In the genomic region with DNA sequence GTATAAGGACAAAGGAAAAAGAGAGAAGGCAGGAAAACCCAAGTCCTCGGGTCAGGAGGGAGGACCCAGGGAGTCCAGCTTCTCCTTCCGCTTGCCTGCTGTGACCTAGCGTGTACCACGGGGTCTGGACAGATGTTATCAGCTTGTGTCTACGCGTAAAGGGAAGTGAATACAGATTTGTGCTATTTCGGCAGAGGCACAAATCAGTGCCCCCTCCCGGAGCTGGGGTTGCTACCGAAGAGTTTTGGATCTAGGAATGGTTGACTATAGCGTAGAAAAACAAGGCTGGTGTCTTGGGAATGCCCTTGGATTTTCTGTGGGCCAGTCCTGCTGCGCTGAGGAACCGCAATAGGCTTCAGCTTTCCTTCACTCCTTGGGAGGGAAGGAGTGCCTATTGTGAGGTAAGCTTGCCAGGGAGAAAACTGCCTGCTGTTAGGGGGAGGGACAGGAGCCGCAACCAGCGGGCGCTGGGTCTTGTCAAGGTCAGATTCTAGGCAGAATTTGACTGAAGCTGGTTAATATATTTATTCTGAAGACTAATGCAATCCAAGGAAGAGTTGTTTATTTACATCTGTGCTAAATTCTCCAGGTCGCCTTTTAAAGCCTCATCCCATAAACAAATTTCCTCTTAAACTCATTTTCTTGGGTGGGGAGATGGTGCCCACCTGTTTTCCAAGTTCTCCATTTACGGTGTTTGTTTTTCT, we compare ENCODE assay signal across 8 mouse cellular contexts. TPM values are rescaled to one million over a fixed set of nuclear protein-coding genes. Genes with fewer than 3 reads are reported as not detected.
DNase-seq lines count a peak whose midpoint lies in the region; ATAC-seq and TF ChIP-seq lines count a peak whose summit lies in the region.

No protein-coding gene starts in this region.

- 5% methylated on average over 17 of the region's 17 CpGs for WGBS in hindbrain, embryonic 14.5 days

- H3K27ac ChIP-seq in gastrocnemius, adult 2 months, result peak overlapping the region; percentile 80
- H3K27ac ChIP-seq in hindbrain, embryonic 14.5 days, result peak overlapping the region; percentile 75

- H3K4me1 ChIP-seq in hindbrain, embryonic 14.5 days (replicated peaks; ENCODE audit: control insufficient read depth, insufficient read depth, low read length), result peaks cover 5% of the 10 kb centered on the region; the same call in 1 of the 2 replicates
- peaks cover 5% of the 10 kb centered on the region for H3K4me1 ChIP-seq in megakaryocyte, embryonic 14.5 days

- H3K4me3 ChIP-seq in gastrocnemius, adult 2 months, result peak overlapping the region; percentile 70
- peak overlapping the region; percentile 37 for H3K4me3 ChIP-seq in hindbrain, embryonic 14.5 days (replicated peaks; ENCODE audit: low read length)
- H3K4me3 ChIP-seq in megakaryocyte, embryonic 14.5 days (replicated peaks), result peak overlapping the region; percentile 80

- no peaks in the 10 kb centered on the region for H3K9me3 ChIP-seq in hindbrain, embryonic 14.5 days (ENCODE audit: control insufficient read depth, low read length)
- H3K9me3 ChIP-seq in megakaryocyte, embryonic 14.5 days, result no peaks in the 10 kb centered on the region

- peak; percentile 89 for ATAC-seq in hindbrain, embryonic 14.5 days (ENCODE audit: low FRiP score)

- peak; percentile 83 for DNase-seq in ZHBTc4 (ENCODE audit: low read depth, low spot score)
- peak; percentile 65 to 70 for DNase-seq in cerebellum, postnatal 10 days
- DNase-seq in gastrocnemius, adult 2 months, result peak; percentile 56
- peak; percentile 57 for DNase-seq in hindbrain, embryonic 14.5 days (ENCODE audit: low spot score)
- peak; percentile 8 to 46 for DNase-seq in left cerebral cortex, postnatal 14 days (ENCODE audit: low spot score in 2 of 2)
- peak; percentile 6 to 35 for DNase-seq in right cerebral cortex, adult 2 months (ENCODE audit: low spot score in 2 of 2)
- no peak for DNase-seq in thymus, postnatal 14 days

- H3K4me2 ChIP-seq in hindbrain, embryonic 14.5 days (replicated peaks), result peak overlapping the region; percentile 60

- intact Hi-C loops in gastrocnemius, adult 2 months (cut with DNase I), result no loop called here
- intact Hi-C loops in left cerebral cortex, postnatal 14 days (cut with DNase I), result loop anchor here (5.0 kb wide), 1 partner anchor 42 kb away; no protein-coding TSS in a partner anchor

- no peak for TF ChIP-seq CTCF in gastrocnemius, adult 2 months (IDR thresholded peaks at IDR 0.05)

- no peaks in the 10 kb centered on the region for H3K36me3 ChIP-seq in hindbrain, embryonic 14.5 days (replicated peaks; ENCODE audit: control insufficient read depth, insufficient read depth)
- no peaks in the 10 kb centered on the region for H3K36me3 ChIP-seq in megakaryocyte, embryonic 14.5 days (replicated peaks; ENCODE audit: low read length)

- H3K9ac ChIP-seq in hindbrain, embryonic 14.5 days, result peak overlapping the region; percentile 65

- no peaks in the 10 kb centered on the region for H3K27me3 ChIP-seq in hindbrain, embryonic 14.5 days (ENCODE audit: control insufficient read depth, insufficient read depth, low read length)
- peaks cover 5% of the 10 kb centered on the region for H3K27me3 ChIP-seq in megakaryocyte, embryonic 14.5 days (replicated peaks)

RNA-seq across cellular contexts. Expression of a gene that starts 46.4 kb away (rescaled TPM):
- total RNA-seq in gastrocnemius, adult 2 months (2021), result 1 to 10 TPM in 1 of 2 experiments, under 1 TPM in 1; 0.82 to 2.0 TPM
- polyA plus RNA-seq in hindbrain, embryonic 14.5 days (2014; fragmentation: Nextera tagmentation; extraction: Ambion mirVana), result 5.9 and 6.4 TPM in 2 replicates
- total RNA-seq in left cerebral cortex, postnatal 14 days (2021), result 10 to 100 TPM; 73.1 to 73.6 TPM
- polyA plus RNA-seq in megakaryocyte, embryonic 14.5 days (2012; ENCODE audit: insufficient read depth, low replicate concordance), result not detected in 2 replicates

Comparison
In these comparisons a context has a peak if more than half of its experiments do, and no peak if none do; other contexts are left out.
1. RNA of a gene that starts 46.4 kb away (total RNA-seq): 73.1 to 73.6 TPM in left cerebral cortex, postnatal 14 days; 0.82 to 2.0 TPM in gastrocnemius, adult 2 months; every median in the first group is over 10 times any median in the second.
2. Peak in every context shown above with its lines, with median percentiles within 50 percentile points of each other: H3K4me3 ChIP-seq.